Mouse (Mus musculus): ENCODE results near the gene Clca4a.

GRCm38 (mm10) chr3:145004422-145004821, 29.6 kb upstream of the Clca4a start:
- TF ChIP-seq CTCF (IDR thresholded peaks at IDR 0.05; ENCODE audit: control insufficient read depth, insufficient read depth, insufficient read length) (no peak), CEBPB (IDR thresholded peaks at IDR 0.05; ENCODE audit: low read depth) (no peak)

Measured in C2C12 (cell line).